Mouse (Mus musculus) lung, embryonic 16.5 days (tissue): ENCODE data around the gene Prnp. TPM values are rescaled to one million over a fixed set of nuclear protein-coding genes. Genes with fewer than 3 reads are reported as not detected.
A peak's percentile ranks its signal among the peaks of the same experiment; 100 is the strongest.

Source experiments
- ATAC-seq: fragments of 200-750 bp; cut with Nextera tagmentation; 2 replicates; pipeline ENCODE4 v1.8.0; 2017; ENCODE audit warnings: low read depth, mild to moderate bottlenecking, moderate library complexity
- H3K27ac ChIP-seq: fragments of 300-500 bp; sonication (generic); 2 replicates; pipeline ENCODE4 v1.5.1; 2014; ENCODE audit warnings: mild to moderate bottlenecking, control low read depth, low read length
- H3K27me3 ChIP-seq: fragments of 300-500 bp; sonication (generic); 2 replicates; pipeline ENCODE4 v1.6.1; 2014; ENCODE audit warnings: low read depth, low read length, mixed read lengths; ENCODE audit not compliant: control insufficient read depth, insufficient read depth
- H3K36me3 ChIP-seq: fragments of 300-500 bp; sonication (generic); 2 replicates; pipeline ENCODE4 v1.6.1; 2014; ENCODE audit warnings: low read length; ENCODE audit not compliant: control insufficient read depth, insufficient read depth
- H3K4me1 ChIP-seq: fragments of 300-500 bp; sonication (generic); replicated peaks from 2 replicates; pipeline ENCODE4 v1.6.1; 2014; ENCODE audit warnings: low read length, mixed read lengths; ENCODE audit not compliant: control insufficient read depth, insufficient read depth
- H3K4me2 ChIP-seq: fragments of 300-500 bp; sonication (generic); 2 replicates; pipeline ENCODE4 v1.6.1; 2014; ENCODE audit warnings: low read depth, low read length, control low read depth
- H3K4me3 ChIP-seq: fragments of 300-500 bp; sonication (generic); 2 replicates; pipeline ENCODE4 v1.5.1; 2014; ENCODE audit warnings: mild to moderate bottlenecking, low read length, control low read depth
- H3K9ac ChIP-seq: fragments of 300-500 bp; sonication (generic); 2 replicates; pipeline ENCODE4 v1.6.1; 2014; ENCODE audit warnings: low read length, control low read depth
- H3K9me3 ChIP-seq: fragments of 300-500 bp; sonication (generic); 2 replicates; pipeline ENCODE4 v1.6.1; 2016; ENCODE audit warnings: low read length; ENCODE audit not compliant: control insufficient read depth
- WGBS: fragments of 180-500 bp; shearing (Covaris S2); extraction: QIAGEN DNeasy Blood & Tissue Kit; methylation state at CpG from one replicate; pipeline ENCODE4 v1.1.7; 2014; 5-methylcytosine and 5-hydroxymethylcytosine counted together
- polyA plus RNA-seq: library from polyadenylated mRNA; unstranded; fragments of >200 nt; fragmentation: Nextera tagmentation; extraction: Ambion mirVana; gene quantifications from 2 replicates; pipeline ENCODE4 v1.2.1, GENCODE M21; 2015

The Prnp gene
- polyA plus RNA-seq, 1 experiment from 2014 or later = 56.7 TPM

- no peaks in the 10 kb centered on the region for H3K9me3 ChIP-seq
- 79% methylated on average over 8 of the region's 8 CpGs for WGBS
- no peak overlapping the region for H3K4me2 ChIP-seq
- H3K27ac ChIP-seq = no peak overlapping the region
- ATAC-seq = no peak
- peaks cover 10% of the 10 kb centered on the region for H3K4me1 ChIP-seq
- no peak overlapping the region for H3K4me3 ChIP-seq
- H3K27me3 ChIP-seq = no peaks in the 10 kb centered on the region
- H3K36me3 ChIP-seq = no peaks in the 10 kb centered on the region
- H3K9ac ChIP-seq = no peak overlapping the region
These were observed 3.0 kb downstream of the Prnp start for GRCm38 (mm10) chr2:131912526-131913258.

- Histone ChIP-seq H3K27me3 (no peaks in the 10 kb centered on the region), H3K36me3 (no peaks in the 10 kb centered on the region; the same call in 1 of the 2 replicates), H3K4me1 (peaks cover 2% of the 10 kb centered on the region; the same call in 1 of the 2 replicates), H3K9me3 (no peaks in the 10 kb centered on the region), H3K4me2 (no peak overlapping the region), H3K9ac (no peak overlapping the region), H3K4me3 (no peak overlapping the region), H3K27ac (no peak overlapping the region)
- 0 out of 2 replicates have a peak, but pooled peaks have one; percentile 20 for ATAC-seq
- 61% methylated on average over 7 of the region's 7 CpGs for WGBS
These were observed 22.7 kb downstream of the Prnp start for GRCm38 (mm10) chr2:131932275-131932902.

GRCm38 (mm10) chr2:131933013-131933412, 23.3 kb downstream of the Prnp start:
- H3K9me3 ChIP-seq = no peaks in the 10 kb centered on the region
- no peaks in the 10 kb centered on the region; the same call in 1 of the 2 replicates for H3K36me3 ChIP-seq
- no peaks in the 10 kb centered on the region for H3K27me3 ChIP-seq
- no peak overlapping the region for H3K9ac ChIP-seq
- ATAC-seq = no peak
- H3K4me1 ChIP-seq = peaks cover 2% of the 10 kb centered on the region; the same call in 1 of the 2 replicates
- H3K4me3 ChIP-seq = no peak overlapping the region
- no peak overlapping the region for H3K27ac ChIP-seq
- H3K4me2 ChIP-seq = no peak overlapping the region
- WGBS = 22% methylated on average over 6 of the region's 6 CpGs

GRCm38 (mm10) chr2:131933598-131933997, 23.9 kb downstream of the Prnp start:
- Histone ChIP-seq H3K4me1 (peaks cover 2% of the 10 kb centered on the region; the same call in 1 of the 2 replicates), H3K9ac (no peak overlapping the region), H3K27me3 (no peaks in the 10 kb centered on the region), H3K4me3 (no peak overlapping the region), H3K27ac (peak overlapping the region; percentile 32; the same call in 1 of the 2 replicates), H3K4me2 (no peak overlapping the region), H3K9me3 (no peaks in the 10 kb centered on the region), H3K36me3 (no peaks in the 10 kb centered on the region; the same call in 1 of the 2 replicates)
- ATAC-seq = no peak
- WGBS = 47% methylated on average over 3 of the region's 3 CpGs

- H3K9ac ChIP-seq = no peak overlapping the region
- no peak for ATAC-seq
- H3K4me1 ChIP-seq = peaks cover 2% of the 10 kb centered on the region; the same call in 1 of the 2 replicates
- no peaks in the 10 kb centered on the region; the same call in 1 of the 2 replicates for H3K36me3 ChIP-seq
- H3K4me3 ChIP-seq = no peak overlapping the region
- H3K27me3 ChIP-seq = no peaks in the 10 kb centered on the region
- no peak overlapping the region for H3K4me2 ChIP-seq
- no peak overlapping the region for H3K27ac ChIP-seq
- no peaks in the 10 kb centered on the region for H3K9me3 ChIP-seq
- 95% methylated on average over 2 of the region's 2 CpGs for WGBS
These were observed 24.5 kb downstream of the Prnp start for GRCm38 (mm10) chr2:131934243-131934642.

- ATAC-seq = peak; percentile 55
- no peak overlapping the region for H3K4me2 ChIP-seq
- 44% methylated on average over 10 of the region's 10 CpGs for WGBS
- H3K4me1 ChIP-seq = peaks cover 2% of the 10 kb centered on the region; the same call in 1 of the 2 replicates
- no peaks in the 10 kb centered on the region for H3K27me3 ChIP-seq
- no peak overlapping the region for H3K4me3 ChIP-seq
- no peak overlapping the region for H3K9ac ChIP-seq
- H3K36me3 ChIP-seq = no peaks in the 10 kb centered on the region; the same call in 1 of the 2 replicates
- no peaks in the 10 kb centered on the region for H3K9me3 ChIP-seq
- no peak overlapping the region for H3K27ac ChIP-seq
These were observed 25.8 kb downstream of the Prnp start for GRCm38 (mm10) chr2:131935390-131936105.

- no peaks in the 10 kb centered on the region for H3K27me3 ChIP-seq
- no peaks in the 10 kb centered on the region for H3K36me3 ChIP-seq
- no peak overlapping the region for H3K4me3 ChIP-seq
- no peak for ATAC-seq
- no peak overlapping the region for H3K27ac ChIP-seq
- no peak overlapping the region for H3K4me2 ChIP-seq
- no peak overlapping the region for H3K9ac ChIP-seq
- H3K9me3 ChIP-seq = no peaks in the 10 kb centered on the region
- peaks cover 2% of the 10 kb centered on the region; the same call in 1 of the 2 replicates for H3K4me1 ChIP-seq
- WGBS = 97% methylated on average over 10 of the region's 10 CpGs
These were observed 26.7 kb downstream of the Prnp start for GRCm38 (mm10) chr2:131936410-131936809.

- Histone ChIP-seq H3K9me3 (no peaks in the 10 kb centered on the region), H3K4me2 (no peak overlapping the region), H3K27me3 (no peaks in the 10 kb centered on the region), H3K36me3 (no peaks in the 10 kb centered on the region), H3K27ac (no peak overlapping the region), H3K4me3 (no peak overlapping the region), H3K9ac (no peak overlapping the region), H3K4me1 (no peaks in the 10 kb centered on the region)
- 35% methylated on average over 8 of the region's 8 CpGs for WGBS
- ATAC-seq = no peak
These were observed 29.8 kb downstream of the Prnp start for GRCm38 (mm10) chr2:131939404-131940111.
